Mouse (Mus musculus) right cerebral cortex, postnatal 4 days (tissue): ENCODE results near the gene Tmed10.

Source experiments
- DNase-seq: peaks from one replicate; pipeline ENCODE4 v3.0.0-alpha.2; 2022

The Tmed10 gene

DNA sequence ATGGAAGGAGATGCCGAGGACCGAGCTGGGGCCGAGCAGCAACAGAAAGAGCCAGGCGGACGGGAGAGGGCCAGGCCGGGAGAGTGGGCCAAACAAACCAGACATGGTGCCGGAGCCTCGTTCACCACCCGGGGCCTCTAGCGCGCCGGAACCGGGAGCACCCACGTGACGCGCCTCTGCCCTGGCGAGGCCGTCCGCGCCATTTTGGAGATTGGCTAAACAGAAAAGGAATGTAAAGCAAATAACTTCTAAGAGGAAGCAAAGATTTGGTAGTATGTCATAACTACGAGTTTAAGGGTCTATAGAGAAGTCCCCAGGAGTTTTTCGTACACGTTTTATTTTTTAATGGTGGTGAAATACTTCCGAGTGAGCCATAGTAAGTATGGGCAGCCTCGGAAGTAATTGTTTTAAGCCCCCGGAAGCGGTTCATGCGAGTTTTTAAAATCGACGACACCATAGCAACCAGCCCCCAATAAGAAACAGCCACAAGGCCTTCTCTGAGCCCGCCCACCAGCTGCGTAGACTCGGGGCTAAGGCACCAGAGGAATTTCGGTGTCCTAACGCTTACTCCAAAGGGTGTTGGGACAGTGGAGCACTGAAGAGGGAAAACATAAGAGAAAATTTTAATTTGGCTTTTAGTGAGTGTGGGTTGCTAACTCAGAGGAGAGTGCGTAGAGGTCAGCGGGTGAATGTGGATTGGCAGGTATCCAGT, at the start of gene Tmed10:
TSS of gene Tmed10 (minus strand) at position 287 of the 712 bp plus-strand sequence.
- DNase-seq, result peak; percentile 82

DNA sequence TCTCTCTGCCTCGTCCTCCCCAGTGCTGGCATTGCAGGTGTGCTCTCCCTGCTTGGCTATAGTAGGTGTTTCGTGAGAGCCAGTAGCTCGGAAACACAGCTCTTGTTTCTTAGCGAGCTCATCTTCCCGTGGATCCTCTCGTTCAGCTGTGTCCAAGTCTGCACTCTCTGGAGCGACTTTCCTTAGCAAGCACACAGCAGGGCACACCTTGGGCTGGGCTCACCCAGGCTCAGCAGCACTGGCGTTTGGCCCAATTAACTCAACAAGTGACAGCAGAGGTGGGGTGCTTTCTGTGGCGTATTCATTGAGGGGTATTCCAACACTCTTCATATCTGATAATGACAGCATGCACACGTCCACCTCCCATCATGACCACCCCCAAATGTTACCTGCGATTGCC, 48.6 kb upstream of the Tmed10 start:
- DNase-seq, result no peak

DNA sequence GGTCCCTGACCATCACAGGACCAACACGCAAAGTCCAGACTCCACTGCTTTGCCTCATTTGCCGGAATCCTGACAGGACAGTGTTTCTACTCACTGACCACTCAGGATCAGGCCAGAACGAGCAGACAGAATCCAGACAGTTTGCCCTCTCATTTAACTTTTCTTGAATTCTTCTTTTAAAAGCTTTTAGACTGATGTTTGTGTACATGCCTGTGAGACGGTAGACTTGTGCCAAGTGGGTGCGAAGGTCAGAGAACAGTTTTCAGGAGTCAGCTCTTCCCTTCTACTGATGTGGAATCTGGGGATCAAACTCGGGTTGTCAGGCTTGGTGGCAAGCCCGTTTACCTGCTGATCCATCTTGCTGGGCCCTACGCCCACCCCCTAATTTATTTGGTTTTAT, 47.9 kb upstream of the Tmed10 start:
- no peak for DNase-seq

DNA sequence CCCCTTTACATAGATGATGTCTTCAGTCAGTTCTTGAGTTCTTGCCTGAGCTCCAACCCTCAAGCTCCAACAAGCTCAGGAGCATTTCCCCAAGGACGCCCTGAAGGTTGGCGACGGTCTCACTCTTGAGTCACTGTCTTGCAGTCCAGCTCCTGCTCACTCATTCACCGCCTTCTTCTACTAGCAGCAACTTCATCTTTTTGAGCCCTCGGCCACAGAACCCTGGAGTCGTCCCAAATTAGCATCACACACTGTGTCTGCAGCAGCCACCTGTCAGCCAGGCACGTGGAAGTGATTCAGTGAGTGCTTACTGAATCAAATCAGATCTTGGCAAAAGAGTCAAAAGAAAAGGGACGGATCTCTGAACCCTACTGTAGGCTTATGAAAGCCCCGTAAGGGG, 46.3 kb upstream of the Tmed10 start:
- no peak for DNase-seq

DNA sequence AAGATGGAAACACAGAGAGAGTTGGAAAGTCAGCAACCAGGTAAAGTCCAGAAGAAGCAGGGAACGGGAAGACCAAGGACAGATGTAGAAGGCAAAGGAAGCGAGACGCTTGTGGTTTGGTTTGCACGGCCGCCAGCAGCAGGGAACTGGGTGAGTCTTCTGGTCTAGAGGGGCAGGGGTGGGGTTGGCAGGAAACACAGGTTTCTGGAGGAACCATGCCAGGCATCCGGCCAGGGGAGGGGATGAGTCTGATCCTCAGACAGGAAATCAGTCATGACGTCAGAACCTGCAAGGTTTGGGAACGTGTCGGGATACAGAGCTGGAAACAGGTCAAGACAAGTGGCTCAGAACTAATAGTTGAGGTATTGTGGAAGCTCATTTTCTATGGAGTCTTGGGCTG, 43.2 kb upstream of the Tmed10 start:
- DNase-seq, result no peak

DNA sequence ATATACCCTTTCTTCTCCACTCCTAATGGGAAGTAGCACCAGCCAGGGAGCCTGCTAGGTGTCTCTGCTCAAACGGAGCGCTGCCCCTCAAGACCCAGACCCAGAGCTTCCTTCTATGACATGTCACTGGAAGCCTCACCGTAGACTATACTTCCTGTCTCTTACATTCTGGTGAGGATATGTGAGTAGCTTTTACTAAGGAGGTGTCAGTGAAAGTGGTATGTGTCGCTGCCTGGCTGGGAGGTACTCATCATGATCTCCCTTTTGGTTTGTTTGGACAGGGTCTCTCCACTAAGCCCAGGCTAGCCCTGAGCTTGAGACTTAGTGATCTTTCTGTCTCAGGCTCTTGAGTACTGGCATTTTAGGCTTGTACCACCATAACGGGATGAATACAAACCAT, 41.7 kb upstream of the Tmed10 start:
- no peak for DNase-seq

DNA sequence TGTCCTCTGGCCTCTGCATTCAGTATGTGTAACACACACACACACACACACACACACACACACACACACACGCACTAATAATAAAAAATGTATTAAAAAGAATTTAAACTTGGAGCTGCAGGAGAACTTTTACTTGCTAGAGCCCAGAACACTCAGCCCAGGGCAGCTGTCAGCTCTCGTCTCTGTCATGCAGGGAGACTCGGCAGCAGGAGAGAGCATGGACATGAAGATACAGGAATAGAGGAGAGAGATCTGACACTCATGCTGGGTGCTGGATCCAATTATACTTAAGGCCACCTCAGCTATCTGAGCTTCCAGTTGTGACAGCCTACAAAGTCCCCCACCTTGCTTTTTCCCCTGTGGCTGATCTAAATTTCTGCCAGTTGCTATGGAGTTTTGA, 41.2 kb upstream of the Tmed10 start:
- no peak for DNase-seq

DNA sequence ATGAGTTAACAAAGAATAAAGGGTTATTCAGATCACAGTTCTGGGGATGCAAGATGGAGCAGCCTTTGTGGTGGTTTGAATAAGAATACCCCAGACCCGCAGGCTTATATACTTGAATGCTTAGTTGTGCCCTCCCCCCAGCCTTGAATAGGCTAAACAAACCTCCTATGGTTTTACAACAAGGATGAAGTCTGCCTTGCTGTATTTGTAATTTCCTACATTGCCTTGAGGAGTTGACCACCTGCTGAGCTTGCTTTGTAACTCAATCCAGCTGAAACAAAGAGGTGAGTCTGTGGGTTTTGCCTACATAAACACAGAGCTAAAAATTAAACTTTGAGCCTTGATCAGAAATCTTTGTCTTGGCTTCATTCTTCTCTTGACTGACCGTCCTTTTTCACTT, 36.5 kb upstream of the Tmed10 start:
- DNase-seq, result no peak

DNA sequence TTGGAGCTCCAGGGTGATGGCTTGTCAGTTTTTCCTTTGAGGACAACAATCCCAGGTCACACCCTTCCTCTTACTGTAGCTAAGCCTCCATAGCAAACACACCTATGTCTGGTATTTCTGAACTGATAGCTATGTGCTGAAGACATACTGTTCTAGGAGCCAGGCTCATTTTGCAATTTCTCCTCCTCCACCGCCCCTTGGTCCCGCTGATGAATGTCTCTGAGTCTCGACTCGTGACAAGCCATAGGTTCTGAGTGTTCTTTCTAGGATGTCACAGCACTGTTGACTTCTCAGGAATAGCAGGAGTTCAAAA, 23.3 kb upstream of the Tmed10 start:
- DNase-seq, result no peak

DNA sequence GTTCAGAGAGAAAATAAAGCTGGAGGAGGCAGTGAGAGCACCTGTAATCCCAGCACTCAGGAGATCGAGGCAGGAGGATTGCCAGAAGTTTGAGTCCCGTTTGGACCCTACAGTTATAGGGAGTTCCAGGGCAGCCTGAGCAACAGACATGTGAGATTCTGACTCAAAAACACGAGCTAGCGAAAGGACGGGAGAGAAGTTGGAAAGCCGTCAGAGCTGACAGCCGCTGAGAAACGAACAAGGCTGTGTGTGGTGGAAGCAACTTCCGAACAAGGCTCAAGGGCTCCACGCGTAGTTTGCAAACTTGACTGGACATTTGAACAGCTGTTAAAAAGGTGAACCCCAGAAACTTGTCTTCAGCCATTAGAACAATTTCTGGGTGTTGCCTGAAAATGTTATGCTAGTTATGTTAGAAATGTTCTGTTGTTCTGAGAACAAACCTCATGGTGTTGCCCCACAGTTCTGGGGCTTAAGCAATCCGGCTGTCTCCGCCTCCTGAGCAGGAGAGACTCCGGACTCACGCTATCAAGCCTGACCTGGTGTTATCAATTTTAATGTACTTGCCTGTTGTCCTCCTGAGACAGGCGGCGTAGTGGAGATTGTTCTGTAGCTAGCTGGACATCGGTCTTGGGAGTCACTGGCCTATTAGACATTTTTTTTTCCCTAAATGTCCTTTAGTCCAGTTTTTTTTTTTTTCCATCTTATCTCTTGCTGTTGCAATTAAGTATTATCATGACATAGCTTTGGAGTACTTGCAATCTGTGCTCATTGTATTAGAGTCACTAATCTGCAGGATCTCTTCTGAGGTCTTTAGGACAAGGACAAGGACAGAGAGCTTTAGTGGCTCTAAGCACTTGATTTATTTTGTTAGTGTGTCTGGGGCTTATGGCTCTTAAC, 22.7 kb upstream of the Tmed10 start:
- DNase-seq, result no peak

DNA sequence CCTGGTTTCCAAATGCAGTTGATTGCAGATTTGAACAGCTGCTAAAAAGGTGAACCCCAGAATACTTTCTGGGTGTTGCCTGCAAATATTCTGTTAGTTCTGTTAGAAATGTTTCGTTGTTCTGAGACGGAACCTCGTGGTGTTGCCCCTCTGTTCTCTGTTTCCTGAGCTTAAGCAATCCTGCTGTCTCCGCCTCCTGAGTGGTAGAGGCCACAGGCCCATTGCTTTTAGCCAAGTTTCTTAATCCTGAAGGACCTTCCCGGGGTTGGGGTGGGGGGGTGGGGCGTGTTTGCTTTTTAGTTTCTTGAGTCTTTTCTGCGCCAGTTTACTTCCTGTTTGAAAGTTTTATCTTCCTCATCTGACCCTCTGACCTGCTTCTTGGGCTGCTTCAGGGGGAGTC, 19.3 kb upstream of the Tmed10 start:
- DNase-seq, result no peak

DNA sequence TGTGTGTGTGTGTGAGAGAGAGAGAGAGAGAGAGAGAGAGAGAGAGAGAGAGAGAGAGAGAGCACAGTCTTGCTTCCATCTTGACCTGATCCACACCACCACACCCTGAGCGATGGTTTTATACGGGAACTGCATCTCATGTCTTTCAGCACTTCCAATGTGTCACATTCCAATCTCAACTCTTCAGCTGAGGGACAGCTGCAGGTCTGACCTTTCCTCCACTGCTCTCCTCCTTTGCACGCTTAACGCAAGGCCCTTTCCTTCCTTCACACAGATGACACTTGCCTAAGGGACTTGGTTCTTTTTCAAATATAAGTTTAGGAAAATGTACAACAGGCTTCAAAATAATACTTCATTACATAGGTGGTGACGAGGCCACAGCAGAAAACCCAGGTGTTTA, 18.9 kb upstream of the Tmed10 start:
- no peak for DNase-seq

DNA sequence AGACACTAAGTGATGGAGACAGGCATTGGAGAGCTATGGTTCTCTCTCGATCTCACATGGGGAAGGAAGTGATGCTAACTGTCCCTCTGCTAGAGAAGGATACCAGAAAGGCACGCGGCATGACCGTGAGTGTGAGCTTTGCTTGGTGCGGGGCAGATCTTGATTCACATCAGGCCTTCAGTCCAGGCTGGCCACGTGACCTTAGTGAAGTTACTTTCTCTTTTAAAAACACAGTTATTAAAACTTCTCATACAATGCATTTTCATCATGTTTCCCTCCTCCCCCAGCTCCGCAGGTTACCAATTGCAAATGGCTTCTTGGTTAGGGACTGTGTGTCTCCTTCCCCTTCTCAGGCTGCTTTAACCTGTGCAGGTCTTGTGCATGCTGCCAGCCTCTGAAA, 16.5 kb upstream of the Tmed10 start:
- no peak for DNase-seq

DNA sequence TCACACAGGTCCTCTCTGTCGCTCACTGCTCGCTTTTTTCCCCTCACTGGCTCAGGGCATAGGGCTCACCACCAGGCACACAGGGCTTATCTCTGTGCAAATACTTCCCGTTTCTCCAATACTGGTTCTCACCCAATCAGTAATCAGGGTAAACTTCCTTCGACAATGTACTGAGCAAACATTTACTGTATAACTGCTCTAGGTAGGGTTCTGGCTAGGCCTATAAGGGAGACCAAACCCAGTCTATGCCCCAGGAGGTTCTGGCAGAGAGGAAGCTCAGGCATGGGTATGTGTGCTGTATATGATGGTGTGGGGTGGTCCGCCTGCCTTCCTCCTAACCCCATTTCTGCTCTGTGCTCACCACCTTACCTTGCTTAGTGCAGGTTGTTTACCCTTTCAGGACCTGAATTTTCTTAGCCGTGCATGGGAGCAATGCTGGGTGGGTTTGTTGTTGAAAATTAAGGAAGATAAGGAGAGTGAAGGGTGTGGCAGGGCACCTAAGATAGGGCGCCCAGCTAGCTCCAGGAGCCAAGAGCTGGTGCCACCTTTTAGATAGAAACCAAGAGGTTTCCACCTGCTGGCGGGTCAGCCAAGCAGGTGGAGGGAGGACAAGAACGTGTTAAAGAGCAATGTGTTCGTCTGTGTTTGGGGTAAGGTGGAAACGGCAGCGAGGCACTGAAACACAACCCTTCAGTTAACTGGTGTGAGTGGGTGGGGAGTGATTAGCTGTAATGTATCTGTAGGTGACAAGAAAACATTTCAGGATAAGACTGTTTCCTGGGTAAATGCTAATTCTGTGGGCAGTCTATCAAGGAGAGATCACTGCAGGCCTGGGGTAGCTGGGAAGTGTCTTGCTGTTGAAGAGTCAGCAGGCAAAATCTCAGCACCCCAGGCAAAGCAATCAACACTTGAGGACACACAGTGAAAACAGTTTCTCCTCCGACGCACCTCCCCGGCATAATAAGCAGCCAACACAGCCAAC, 14.8 kb upstream of the Tmed10 start:
- no peak for DNase-seq

DNA sequence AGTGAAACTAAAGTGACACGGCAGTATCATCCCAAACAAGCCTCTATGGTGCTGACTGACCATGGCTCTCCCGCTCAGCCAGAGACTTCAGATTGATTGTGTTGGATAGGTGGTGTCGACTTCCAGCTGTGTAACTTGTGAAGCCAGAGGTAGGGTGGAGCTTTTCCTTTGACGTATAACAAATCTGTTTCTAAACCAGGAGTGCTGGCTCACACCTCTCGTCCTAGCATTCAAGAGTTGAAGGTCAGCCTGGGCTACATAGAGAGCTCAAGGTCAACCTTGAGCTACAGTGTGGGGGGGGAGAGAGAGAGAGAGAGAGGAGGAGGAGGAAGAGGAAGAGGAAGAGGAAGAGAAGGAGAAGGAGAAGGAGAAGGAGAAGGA, 11.3 kb upstream of the Tmed10 start:
- DNase-seq, result no peak

DNA sequence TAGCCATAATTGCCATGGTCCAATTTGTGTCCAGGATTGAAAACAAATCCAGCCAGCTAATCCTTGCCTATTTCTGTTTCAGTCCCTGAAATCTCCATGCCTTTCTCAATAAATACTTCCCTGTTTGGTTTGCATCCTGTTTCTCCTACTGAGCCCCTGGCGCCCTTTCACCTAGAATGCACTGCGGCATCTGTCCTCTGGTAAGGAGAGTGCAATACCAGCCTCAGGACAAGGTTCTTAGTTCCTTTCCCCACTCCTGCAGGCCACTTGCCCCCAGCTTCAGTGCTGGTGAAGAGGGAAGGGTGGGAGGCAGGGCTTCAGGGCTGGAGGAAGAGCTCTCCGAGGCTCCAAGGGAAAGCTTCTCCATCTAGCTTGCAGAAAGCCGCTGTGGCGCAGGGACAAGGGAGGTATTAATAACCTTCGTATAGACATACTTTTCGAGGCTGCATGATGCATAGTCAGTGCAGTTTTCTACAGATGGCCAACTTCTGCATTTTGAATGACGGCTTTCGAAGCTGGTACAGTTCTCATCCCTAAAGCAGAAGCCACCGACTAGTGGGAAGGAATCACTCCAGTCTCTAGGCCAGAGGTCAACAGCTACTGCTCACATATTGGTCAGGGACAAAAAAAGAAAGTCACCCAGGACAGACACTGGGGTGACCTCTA, 10.8 kb upstream of the Tmed10 start:
- DNase-seq, result no peak

DNA sequence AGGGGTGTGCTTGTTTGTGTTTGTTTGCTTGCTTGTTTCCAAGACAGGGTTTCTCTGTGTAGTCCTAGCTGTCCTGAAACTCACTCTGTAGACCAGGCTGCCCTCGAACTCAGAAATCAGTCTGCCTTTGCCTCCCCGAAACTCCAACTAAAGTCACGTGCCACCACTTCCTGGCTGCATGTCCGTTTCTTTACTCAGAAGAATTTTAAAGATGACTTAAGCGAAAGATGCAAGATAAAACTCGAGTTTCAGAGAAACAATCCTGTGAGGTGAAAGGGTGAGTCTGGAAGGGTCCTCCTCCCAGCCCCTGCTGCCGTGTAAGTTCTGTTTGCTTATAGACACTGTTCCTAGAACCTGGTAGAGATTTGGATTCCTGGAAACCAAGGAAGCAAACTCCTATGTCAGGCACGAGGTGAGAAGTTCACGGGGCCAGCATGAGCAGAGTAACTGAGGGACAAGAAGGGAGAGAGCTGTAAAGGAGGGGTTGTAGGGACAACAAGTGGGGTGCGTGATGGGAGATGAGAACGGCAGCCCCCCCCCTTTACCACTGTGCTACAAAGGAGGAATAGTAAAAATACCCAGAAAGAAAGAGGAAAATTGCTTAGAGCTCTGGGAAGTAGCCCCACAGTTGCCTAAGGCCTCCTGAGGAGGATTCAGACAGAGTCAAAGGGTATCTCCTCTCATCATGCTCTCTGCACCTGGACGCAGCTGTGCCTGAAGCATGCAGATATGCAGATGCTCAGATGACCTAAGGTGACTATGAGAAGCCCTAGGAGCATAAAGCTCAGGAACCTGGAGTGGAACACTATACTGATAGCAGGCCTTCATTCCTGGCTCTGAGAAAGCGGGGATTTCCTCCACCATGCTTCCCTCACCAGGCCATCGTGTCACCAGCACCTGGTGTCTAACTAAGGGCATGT, 8.4 kb upstream of the Tmed10 start:
- no peak for DNase-seq

DNA sequence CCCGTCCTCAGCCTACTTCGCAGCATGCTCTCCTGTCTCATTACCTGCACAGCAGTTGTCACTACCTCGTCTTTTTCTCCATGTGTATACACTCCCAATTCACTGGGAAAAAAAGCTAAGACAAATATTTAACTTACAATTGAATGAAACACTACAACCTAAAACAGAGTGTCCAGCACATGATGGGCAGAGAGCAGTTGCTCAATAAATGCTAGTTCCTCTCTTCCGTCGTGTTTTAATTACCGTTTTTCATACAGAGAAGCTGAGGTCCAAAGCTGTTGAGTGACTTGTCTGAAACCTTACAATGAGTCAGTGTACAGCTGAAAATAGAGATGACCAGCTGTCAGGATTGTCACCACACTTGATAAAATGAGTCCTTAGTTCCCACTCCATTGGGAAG, 6.9 kb upstream of the Tmed10 start:
- DNase-seq, result no peak

DNA sequence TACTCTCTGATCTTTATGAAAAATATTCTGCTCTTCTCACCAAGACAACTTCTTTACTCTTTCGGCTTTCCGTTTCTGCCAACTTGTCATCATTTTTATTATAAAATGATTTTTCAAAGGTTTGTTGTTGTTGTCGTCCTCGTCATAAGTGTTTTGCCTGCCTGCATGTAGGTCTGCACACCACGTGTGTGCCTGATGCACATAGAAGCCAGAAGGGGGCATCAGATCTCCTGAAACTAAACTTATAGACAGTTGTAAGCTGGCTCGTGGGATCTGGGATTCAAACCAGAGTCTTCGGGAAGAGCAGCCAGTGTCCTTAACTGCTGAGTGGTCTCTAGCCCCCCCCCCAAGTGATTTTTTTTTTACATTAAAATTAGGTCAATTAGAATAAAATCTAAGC, 6.3 kb upstream of the Tmed10 start:
- DNase-seq, result no peak

DNA sequence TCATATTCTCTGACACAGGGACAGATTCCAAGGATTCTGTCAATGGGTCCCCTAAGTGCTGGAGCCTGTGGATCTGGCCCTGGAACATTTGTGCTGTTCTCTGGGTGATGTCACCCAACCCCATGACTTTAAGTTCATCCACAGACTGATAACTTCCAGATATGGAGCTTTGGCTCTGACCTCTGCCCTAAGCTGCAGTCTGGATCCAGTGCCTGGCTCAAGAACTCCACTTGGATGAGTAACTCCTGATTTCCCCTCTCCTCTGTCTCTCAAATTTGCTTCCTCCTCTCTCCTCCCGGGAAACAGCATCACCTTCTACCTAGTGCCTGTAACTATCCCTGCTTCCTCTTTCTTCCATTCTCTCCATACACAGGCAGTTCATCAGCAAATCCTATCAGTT, 5.7 kb upstream of the Tmed10 start:
- no peak for DNase-seq

DNA sequence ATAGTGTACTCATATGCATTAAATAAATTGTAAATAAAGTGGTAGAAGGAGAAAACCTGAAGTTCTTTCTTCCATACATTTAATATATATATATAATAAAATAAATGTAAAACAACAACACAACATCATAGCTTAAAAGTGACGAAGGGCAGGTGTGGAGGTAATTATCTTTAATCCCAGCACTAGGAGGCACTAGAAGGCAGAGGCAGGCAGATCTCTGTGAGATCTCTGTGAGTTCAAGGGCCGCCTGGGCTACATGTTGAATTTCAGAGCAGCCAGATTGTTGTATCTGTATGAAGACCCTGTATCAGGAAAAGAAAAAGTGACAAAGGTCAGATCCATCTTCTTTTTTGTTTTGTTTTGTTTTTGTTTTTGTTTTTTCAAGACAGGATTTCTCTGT, 3.6 kb upstream of the Tmed10 start:
- DNase-seq, result no peak
